Mouse (Mus musculus): ENCODE data around the gene Hoxa7.

Hoxa7 gene

DNA sequence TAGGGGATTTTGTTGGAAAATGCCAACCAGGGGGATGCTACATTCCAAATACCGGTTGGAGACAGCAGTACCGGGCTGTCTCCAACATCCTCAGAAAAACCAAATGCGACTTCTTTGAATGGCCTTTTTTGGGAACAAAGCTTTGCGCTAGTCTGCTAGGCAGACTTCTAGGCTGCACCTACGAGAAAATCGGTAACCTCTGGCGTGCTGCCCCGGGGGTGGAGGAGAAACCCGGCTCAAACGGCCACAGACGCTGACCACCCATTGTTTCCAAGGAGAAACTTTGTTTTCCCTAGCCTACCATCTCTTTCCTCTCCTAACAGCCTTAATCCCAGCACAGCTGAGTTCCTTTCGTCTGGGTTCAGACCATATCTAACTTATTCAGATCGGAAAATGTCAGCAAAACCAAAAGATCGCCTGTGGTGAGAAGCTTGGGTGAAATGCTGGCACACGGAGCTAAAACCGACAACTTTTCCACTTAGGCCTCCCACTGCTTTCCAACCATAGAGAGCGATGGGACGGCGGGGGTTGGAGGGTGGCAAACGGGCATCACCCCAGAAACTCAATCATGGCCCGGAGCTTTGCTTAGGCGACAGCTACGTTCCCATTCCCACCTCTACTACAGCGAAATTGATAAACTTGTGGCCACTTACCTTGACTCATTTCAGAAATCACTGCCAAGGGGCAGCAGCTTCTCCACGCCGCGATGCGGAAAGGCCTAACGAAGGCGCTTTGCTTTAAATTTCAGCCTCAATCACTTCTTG is 18.2 kb upstream of the Hoxa7 start:
- 3% methylated on average over 30 of the region's 30 CpGs for WGBS

DNA sequence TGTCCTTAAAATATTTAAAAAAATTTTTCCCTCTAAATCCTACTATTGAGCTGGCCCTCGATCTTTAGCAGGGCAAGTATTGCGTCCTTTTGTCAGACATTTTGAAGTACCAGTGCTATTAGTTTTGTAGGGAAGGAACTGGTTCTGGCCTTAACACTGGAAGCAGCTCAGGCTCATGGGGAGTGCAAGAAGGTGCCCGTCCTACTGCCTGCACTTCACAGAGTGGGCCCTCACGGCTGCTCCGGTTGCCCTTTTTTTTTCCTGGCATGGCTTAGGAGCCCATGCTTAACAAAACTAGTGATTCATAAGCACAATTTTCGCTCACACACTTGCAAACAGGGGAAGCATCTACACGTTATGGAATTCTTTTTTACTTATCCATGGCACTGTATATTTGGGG is 17.3 kb upstream of the Hoxa7 start:
- 6% methylated on average over 7 of the region's 7 CpGs for WGBS

DNA sequence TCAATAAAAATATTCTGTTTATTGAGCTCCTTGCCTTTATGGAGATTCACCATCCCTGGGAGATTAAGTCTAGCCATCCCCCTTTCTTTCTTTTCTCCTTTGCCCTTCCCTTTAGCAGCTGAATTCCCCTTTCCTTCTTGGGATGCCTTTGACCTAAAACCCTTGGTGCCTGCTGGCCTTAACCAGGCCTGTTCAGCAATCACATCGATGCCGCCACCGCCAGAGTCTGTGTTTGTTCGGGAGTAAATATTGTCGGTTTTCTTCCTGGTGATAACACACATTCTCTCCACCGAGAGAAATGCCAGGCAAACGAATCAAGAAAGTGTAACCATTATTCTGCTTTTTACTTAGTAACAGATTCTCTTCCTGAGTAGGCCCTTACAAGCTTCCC is 16.5 kb upstream of the Hoxa7 start:
- 9% methylated on average over 7 of the region's 7 CpGs for WGBS

DNA sequence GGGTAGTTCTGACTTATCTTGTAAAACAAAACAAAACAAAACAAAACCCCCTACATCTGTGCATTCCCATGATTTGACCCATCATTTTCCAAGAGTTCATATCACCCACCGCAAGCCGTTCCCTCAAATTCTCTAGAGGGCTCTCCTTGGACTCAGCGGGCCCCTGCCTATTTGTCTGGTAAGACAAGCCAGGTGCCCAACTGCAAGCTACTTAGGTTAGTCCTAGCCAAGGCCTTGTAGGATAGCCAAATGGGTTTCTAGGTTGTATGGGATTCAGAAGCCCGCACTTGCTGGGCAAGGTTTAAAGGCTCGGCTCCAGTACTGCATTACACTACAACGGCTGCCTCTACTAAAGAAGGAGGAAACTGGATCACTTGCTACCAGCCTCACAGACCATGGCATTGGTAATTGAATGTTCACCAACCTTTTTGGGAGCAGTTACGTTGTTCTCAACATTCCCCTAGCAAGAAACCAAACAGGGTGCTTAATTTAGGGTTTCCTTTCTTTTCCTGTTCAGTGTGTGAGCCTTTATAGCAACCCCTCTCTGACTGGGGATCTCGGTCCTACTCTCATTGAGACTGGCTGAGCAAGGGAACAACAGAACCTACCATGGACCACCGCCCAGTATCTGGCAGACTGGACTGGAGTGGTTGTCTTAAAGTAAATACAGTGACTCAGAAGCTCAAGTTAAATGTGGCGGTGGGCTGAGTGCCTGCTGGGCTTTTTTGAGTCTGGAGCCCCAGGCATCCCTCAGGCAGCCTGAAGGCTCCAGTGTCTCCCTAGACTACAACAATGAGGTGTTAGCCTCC is 15.9 kb upstream of the Hoxa7 start:
- 11% methylated on average over 10 of the region's 10 CpGs for WGBS

DNA sequence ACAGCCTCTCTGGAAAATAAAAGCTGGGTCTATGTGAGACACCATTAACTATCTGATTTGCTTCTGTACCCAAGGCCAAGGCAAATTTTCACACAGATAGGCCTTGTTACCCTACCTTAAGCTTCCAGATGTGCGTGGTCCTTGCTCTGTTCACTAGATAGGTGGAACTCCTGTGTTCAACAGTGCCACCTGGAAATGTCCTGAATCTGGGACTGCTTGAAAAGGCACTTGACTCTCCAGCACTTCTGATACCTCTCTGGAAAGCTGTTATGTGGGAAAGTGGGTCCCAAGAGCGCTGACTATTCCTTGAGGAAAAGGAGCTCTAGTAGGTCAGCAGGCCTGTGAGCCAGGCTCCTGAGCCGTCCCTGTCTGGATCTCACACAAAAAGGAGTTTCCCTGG is 15.2 kb upstream of the Hoxa7 start:
- WGBS = 14% methylated on average over 3 of the region's 3 CpGs

DNA sequence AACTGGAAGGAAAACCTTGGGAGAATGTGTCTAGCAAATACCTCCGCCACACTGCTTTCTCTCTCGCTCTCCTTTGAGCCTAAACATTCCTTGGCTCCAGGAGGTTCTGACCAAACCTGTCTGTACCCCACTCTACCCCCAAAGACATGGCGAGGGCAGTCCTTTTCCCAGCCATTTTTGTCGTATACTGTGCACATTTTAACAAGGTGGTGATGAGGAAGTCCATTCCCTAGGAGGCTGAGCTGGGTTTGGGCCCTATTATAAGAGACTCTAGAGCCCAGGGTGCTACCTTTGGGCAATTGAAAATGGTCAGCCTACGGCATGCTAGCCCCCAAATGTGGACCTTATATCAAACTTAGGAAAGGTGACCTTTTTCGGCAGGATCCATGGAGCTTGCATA is 14.2 kb upstream of the Hoxa7 start:
- WGBS = 21% methylated on average over 6 of the region's 6 CpGs

DNA sequence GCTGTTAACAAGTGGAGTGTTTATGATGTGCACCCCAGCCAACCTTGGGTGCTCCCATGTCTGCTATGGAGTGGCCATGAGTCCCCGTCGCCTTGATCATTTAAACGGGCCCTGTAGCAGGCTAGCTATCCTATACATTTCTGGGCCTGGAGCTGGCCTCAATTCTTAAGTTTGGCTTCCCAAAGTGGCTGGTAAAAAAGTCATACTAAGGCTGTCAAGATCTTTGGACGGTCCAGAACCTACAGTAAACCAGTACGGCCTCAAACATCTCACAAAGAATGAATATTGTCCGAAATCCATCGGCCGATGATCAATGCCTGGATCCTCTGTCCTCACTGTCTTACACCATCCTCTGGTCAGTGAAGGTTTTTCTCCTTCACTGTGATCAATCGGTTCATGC is 13.6 kb upstream of the Hoxa7 start:
- WGBS = 27% methylated on average over 9 of the region's 9 CpGs

DNA sequence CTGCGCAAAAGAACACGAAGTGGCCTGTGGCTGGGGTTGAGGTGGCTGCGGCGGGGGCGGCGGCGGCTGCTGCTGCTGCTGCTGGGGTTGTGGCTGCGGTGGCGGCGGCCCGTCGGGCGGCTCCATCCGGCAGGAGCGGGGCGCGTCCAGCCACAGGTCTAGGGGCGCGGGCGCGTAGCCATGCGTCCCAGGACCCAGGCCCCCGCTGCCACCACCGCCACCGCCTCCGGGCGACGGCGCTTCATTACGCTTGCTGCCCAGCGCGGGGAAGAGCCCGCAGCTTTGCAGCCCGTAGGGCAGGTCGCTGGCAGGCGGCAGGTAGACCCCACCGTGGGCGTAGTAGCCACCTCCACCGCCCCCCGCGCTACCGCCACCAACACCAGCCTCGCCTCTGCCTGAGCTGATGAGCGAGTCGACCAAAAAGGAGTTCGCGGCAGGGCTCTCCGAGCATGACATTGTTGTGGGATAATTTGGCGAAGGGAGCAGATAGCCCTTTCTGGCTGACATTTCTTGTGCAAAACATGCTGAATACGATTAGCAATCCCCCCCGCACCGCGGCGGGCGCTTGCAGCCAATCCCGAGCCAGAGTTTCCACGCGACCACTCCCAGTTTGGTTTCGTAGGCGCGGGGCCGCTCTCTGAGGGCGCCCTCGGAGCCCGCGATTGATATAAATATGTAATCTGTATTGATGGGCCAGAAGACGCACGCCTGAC is 12.9 kb upstream of the Hoxa7 start:
- 2% methylated on average over 67 of the region's 68 CpGs for WGBS

DNA sequence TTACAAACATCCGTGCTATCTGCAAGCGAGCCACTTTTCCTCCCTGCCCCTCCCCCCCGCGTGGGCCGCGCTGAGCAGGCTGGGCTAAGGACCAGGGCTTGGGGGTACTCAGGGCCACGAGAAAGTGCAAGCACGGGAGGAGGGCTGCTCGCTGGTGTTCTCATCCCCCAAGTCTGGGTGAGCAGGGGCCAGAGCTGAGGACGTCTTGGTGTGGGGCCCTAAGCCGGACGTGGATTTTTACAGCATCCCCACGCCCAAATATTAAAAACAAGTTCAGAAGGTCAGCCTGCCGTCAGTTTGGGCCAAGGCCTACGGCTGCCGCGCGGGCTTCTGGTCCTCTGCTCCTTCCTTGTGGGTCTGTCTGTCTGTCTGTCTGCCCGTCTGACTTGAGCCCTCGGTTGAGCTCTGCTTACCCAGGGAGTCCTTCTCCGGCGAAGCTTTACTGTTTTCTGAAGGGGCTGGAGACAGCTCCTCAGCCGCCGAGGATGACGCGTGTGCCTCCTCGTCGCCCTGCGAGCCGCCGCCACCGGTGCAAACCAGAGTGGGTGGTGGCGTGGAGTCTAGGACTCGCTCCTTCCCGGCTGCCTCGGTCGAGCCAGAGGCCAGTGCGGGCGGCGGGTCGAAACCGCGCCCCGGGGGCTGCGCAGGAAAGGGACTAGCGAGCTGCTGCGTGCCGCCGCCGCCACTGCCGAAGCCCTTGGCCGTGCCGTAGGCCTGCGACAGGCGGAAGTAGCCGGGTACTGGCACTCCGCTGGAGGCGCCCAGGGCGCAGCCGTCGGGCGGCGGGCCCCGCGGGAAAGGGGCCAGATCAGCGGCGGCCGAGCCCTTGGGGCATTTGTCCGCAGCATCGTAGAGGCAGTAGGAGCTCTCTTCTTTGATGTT is 12.1 kb upstream of the Hoxa7 start:
- WGBS = 2% methylated on average over 70 of the region's 70 CpGs

DNA sequence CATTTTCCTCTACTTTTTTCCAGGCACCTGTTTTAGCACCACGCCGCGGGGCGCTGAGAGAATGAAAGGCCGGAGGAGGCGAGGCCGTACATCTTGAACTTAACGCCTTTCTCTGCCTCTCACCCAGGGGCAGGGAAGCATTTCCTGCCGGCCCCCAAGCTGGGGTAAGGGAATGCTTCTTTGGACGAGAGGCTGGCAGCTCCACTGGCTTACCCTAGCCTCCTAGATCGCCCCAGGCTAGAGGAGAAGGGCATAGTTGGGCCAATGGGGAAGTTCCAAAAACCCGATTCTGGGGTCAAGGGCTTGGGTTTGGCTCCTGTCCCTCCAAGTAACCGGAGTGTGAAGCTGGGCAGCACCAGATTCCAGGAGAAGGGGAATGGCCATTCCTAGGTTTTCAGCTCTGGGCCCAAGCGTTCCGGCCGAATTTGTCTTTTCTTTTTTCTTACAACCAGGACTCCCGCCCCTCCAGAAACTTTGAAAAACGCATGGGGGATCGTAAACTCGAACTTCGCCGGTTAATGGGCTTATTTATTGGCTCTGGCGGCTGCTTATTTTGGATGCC is 11.4 kb upstream of the Hoxa7 start:
- 4% methylated on average over 23 of the region's 23 CpGs for WGBS

DNA sequence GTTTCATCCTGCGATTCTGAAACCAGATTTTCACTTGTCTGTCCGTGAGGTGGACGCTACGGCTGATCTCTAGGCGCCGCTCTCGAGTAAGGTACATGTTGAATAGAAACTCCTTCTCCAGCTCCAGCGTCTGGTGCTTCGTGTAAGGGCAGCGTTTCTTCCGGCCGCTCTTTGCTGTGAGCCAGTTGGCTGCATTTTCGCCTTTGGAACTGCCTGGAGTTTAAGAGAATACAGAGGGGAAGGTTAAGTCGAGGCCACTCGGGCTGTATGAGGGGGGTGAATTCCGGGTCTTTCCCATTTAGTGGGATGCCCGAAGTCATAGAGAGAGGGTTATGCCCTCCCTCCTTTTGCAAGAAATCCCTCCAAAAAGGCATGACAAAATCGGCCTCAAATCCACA is 10.9 kb upstream of the Hoxa7 start:
- WGBS = 3% methylated on average over 18 of the region's 18 CpGs

DNA sequence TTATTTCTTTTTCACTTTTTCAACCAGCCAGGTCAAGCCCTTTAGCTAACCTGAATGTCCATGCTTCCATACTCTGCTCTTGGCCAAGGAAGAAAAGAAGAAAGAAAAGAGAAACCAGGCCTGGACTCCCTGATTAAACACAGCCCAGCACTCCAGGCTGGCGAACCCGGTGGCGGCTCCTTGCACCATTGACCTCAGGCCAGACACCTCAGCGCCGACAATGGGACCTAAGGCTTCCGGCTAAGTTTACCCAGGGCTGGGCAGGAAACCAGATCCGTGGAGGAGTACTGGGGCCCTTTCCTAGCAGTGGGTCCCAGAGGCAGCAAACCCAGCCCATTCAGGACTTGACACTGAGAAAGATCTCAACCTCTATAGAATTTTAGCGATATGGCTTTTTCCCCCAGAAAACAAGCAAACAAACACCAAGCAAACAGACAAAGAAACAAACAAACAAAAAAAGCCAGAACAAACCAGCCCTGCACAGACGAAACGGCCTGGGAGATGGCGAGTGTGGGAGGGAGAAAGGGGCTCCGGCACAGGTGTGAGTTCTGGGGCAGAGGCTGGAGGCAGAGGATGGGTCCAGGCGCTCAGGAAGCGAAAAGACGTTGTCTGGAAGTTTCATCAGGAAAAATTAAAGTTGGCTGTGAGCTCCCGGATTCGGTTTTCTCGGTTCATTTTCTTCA is 10.4 kb upstream of the Hoxa7 start:
- 3% methylated on average over 18 of the region's 18 CpGs for whole genome bisulfite sequencing

DNA sequence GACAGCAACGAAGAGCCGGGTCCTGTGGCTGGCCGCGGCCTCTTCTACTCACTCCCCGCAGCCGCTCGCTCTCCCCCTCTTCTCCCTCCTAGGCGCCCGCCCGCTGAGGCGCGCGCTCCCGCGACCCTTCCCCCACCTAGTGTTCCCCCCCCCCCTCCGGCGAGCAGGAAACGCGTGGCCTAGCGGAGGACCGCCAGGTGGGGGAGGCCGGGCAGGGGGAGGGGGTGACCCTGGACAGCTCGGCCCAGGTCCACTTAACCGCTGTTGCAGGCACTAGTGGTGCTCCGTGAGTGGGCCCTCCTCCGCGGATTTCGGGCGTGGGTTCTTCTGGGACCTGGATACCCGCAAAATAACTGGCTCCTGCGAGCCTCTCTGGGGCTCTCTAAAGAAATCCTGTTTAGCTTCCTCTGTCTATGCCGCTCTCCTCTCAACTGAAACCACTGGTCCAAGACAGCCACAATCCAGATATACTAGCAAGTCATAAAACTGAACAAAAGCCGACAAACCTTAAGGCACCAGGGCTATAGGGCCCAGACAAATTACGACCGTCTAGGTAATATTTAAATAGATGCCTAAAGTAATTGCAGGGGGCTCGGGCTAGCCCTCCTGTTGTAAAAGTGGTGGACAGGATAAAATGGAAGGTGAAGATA is 9.0 kb upstream of the Hoxa7 start, which contains the start of gene Hoxa9:
Gene Hoxa9 (minus strand): TSS at position 574 of the 650 bp plus-strand sequence.
- WGBS = 3% methylated on average over 22 of the region's 36 CpGs

DNA sequence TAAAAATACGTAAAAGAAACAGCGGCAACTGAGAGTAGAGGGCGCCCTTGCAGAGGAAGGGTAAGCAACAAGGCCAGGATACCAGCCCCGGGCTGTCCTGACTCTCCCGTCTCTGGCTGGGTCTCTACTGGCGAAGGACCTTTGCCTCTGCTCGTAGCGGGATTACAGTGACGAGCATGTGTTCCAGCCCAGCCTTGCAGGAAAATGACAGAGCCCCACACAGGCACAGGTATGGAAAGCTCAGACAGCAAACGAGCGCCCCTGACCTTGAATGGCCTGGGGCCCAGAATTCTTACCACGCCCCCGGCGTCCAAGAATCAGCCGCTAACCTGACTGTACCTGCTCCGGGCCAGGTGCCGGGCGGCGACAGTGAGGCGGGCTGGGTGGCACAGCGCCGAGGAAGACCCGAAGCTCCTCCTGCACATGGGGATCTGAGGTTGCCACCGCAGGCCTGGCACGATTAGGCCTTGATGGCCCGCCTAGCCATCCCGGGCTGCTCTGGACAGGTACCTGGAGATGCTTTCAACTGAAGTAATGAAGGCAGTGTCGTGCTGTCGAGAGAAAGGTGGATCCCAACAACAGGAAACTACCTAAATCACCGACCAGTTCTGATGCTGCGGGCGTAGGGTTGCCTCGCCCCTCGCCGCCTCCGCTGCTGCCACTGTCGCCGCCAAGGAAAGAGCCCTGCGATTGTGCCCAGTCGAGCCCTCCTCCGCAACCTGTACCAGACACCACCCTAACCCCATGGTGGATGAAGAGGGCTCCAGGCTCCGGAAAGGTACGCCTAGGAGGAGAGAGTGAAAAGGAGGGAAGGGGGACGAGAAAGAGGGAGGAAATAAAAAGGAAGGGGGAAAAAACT is 8.1 kb upstream of the Hoxa7 start:
- WGBS = 3% methylated on average over 44 of the region's 44 CpGs

DNA sequence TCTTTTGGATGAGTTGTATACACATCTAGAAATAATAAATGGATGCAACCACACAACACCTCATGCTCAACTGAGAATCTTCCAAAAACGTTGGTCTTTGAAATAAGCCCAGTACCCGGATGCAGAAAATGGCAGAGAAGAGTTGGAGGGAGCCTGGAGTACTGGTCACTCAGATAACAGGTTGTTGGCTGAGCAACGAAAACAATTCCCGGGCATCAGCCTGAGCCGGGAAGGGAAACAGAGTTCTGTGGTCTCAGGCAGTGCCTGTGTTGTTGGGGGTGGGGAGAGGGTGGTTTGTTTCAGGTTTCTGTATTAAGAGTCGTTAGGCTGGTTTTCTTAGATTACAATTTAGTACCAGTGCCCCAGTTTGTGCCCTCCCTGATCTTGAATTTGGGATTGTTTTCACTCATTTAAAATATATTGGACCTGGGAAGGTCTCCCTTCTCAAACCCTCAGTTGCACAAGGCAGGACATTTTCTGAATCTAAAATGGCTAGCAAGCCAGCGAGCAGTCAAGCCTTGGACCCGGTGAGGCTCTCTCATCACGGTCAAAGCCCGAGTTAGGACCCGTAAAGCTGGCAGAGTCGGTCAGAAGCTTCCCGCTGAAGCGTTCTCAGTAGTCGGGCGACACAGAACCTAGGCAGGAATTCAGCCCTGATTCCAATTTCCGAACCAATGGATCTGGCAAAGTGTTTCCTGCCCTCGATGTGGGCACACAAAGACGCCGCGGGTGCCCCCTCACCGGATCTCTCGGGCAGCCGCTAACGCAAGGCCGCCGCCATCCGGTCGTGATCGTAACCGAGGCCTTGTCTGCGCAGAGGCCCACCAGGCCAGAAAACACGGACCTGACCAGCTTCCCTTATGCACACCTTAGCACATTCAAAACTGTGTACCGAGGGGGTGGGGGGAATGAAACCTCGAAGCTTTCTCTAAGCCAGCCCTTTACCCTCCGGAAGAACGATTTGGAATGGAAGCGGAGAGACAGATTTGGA is 7.1 kb upstream of the Hoxa7 start:
- WGBS = 3% methylated on average over 38 of the region's 38 CpGs

DNA sequence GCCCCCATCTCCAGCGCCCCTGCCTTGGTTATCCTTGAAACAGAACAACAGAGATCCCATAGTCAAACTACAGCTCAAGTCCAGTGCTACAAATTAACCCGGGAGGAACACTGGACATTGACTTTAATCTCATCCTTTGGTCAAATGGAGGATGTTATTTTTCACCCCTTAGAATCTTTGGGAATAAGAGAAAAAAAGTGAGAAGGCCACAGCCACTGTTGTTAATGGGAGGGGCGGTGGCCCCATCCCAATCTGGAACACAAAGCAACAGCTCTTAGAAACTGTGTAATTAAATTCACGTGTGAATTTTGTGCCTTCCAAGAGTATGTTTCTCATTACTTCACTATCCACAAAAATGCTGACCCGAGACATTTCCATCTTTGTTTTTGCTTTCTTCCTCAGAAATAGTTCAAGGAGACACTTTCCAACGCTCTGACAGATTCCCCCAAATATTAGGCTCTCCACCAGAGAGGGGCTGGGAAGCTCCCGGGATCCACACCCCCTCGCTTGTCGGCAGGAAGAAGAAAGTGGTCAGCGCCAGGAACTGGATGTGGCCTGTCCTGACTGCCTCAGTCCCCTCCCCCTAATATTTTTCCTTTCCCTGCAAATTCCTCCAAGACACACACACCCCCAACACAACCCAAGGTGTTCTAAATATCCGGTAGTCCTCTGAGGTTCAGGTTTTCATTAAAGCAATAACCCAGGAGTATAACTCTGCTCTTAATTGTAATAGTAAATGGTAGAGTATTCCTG is 6.0 kb upstream of the Hoxa7 start:
- 3% methylated on average over 11 of the region's 11 CpGs for WGBS
